Mouse (Mus musculus) limb, embryonic 14.5 days (tissue): ENCODE data around the gene Ubfd1. TPM values are rescaled to one million over a fixed set of nuclear protein-coding genes. Genes with fewer than 3 reads are reported as not detected.

ENCODE experiments used
- ATAC-seq: fragments of 200-750 bp; cut with Nextera tagmentation; 2 replicates; pipeline ENCODE4 v1.8.0; 2017; ENCODE audit warnings: low read depth, moderate number of reproducible peaks, moderate TSS enrichment; ENCODE audit not compliant: low FRiP score
- DNase-seq: peaks from one replicate; pipeline ENCODE4 v3.0.0-alpha.2; 2015; ENCODE audit warnings: low spot score
- H3K27ac ChIP-seq: fragments of 300-500 bp; sonication (generic); replicated peaks from 2 replicates; pipeline ENCODE4 v1.5.1; 2014; ENCODE audit warnings: low read depth, mild to moderate bottlenecking, low read length, moderate library complexity, mixed read lengths
- H3K27me3 ChIP-seq: fragments of 300-500 bp; sonication (generic); 2 replicates; pipeline ENCODE4 v1.6.1; 2014; ENCODE audit warnings: low read length, mixed read lengths; ENCODE audit not compliant: control insufficient read depth, insufficient read depth
- H3K36me3 ChIP-seq: fragments of 300-500 bp; sonication (generic); 2 replicates; pipeline ENCODE4 v1.6.1; 2014; ENCODE audit warnings: mild to moderate bottlenecking, low read length, moderate library complexity, mixed read lengths; ENCODE audit not compliant: control insufficient read depth, insufficient read depth
- H3K4me1 ChIP-seq: fragments of 300-500 bp; sonication (generic); 2 replicates; pipeline ENCODE4 v1.6.1; 2014; ENCODE audit warnings: antibody characterized with exemption, low read length, mixed read lengths; ENCODE audit not compliant: control insufficient read depth, insufficient read depth
- H3K4me2 ChIP-seq: fragments of 300-500 bp; sonication (generic); replicated peaks from 2 replicates; pipeline ENCODE4 v1.6.1; 2014; ENCODE audit warnings: low read depth, mild to moderate bottlenecking, low read length, moderate library complexity; ENCODE audit not compliant: severe bottlenecking
- H3K4me3 ChIP-seq: fragments of 300-500 bp; sonication (generic); replicated peaks from 2 replicates; pipeline ENCODE4 v1.5.1; 2014; ENCODE audit warnings: low read length
- H3K9ac ChIP-seq: fragments of 300-500 bp; sonication (generic); 2 replicates; pipeline ENCODE4 v1.6.1; 2014; ENCODE audit warnings: mild to moderate bottlenecking, low read depth, low read length, moderate library complexity; ENCODE audit not compliant: severe bottlenecking
- H3K9me3 ChIP-seq: fragments of 300-500 bp; sonication (generic); 2 replicates; pipeline ENCODE4 v1.6.1; 2016; ENCODE audit warnings: low read length; ENCODE audit not compliant: control insufficient read depth
- POLR2A ChIP-seq: fragments of 200-500 bp; IDR thresholded peaks from 2 replicates; pipeline ENCODE4 v1.8.0; 2012; ENCODE audit warnings: inconsistent platforms, mild to moderate bottlenecking, moderate library complexity, borderline replicate concordance; ENCODE audit not compliant: insufficient read depth, insufficient read length; ENCODE audit errors: extremely low read depth
- WGBS: fragments of 180-500 bp; shearing (Covaris S2); extraction: QIAGEN DNeasy Blood & Tissue Kit; methylation state at CpG from one replicate; pipeline ENCODE4 v1.1.7; 2014; 5-methylcytosine and 5-hydroxymethylcytosine counted together
- polyA plus RNA-seq, 2 experiments: library from polyadenylated mRNA; depleted of rRNA in 1 of 2; stranded (reverse) in 1 of 2; unstranded in 1 of 2; fragments of >200 nt; fragmentation: Nextera tagmentation in 1 of 2; extraction: Ambion mirVana in 1 of 2; gene quantifications; 2 replicates each; pipeline versions ENCODE4 v1.2.1 to v1.2.3; 2012 to 2014

The Ubfd1 gene
- polyA plus RNA-seq, 2 experiments = 75.7 to 96.4 TPM

- H3K9ac ChIP-seq = peak within 1 kb of the TSS; percentile 85
- H3K36me3 ChIP-seq = peaks cover 18% of the 10 kb centered on the region
- ATAC-seq = peak; percentile 99
- DNase-seq = peak; percentile 93
- no peaks in the 10 kb centered on the region for H3K27me3 ChIP-seq
- 0 out of 2 replicates have a peak, but pooled peaks have one; percentile 13 for TF ChIP-seq POLR2A
- 1% methylated on average over 34 of the region's 43 CpGs for WGBS
- peaks cover 8% of the 10 kb centered on the region for H3K4me1 ChIP-seq
- no peaks in the 10 kb centered on the region for H3K9me3 ChIP-seq
- H3K4me3 ChIP-seq = peak within 1 kb of the TSS; percentile 66
- no peak within 1 kb of the TSS for H3K27ac ChIP-seq
- H3K4me2 ChIP-seq = peak within 1 kb of the TSS; percentile 79
Measured at GRCm38 (mm10) chr7:122101747-122102244, 34.8 kb downstream of the Ubfd1 start, which contains the start of gene Ndufab1. Ndufab1 (minus strand) TSS chr7:122101886.

GRCm38 (mm10) chr7:122108206-122108605 lies 41.2 kb downstream of the Ubfd1 start:
- H3K27ac ChIP-seq = no peak overlapping the region
- peaks cover 16% of the 10 kb centered on the region for H3K36me3 ChIP-seq
- H3K4me3 ChIP-seq = no peak overlapping the region
- H3K4me2 ChIP-seq = no peak overlapping the region
- no peaks in the 10 kb centered on the region for H3K9me3 ChIP-seq
- ATAC-seq (no peak), DNase-seq (no peak)
- WGBS = 92% methylated on average over 6 of the region's 6 CpGs
- H3K4me1 ChIP-seq = no peaks in the 10 kb centered on the region
- H3K27me3 ChIP-seq = no peaks in the 10 kb centered on the region
- H3K9ac ChIP-seq = no peak overlapping the region
- TF ChIP-seq POLR2A = no peak

GRCm38 (mm10) chr7:122123518-122123917 lies 56.5 kb downstream of the Ubfd1 start:
- WGBS = 80% methylated on average over 4 of the region's 4 CpGs
- TF ChIP-seq POLR2A = no peak
- H3K9me3 ChIP-seq = no peaks in the 10 kb centered on the region
- ATAC-seq = no peak
- no peaks in the 10 kb centered on the region for H3K27me3 ChIP-seq
- DNase-seq = no peak
- no peak overlapping the region for H3K4me3 ChIP-seq
- H3K9ac ChIP-seq = no peak overlapping the region
- no peaks in the 10 kb centered on the region for H3K4me1 ChIP-seq
- no peak overlapping the region for H3K27ac ChIP-seq
- peaks cover 49% of the 10 kb centered on the region for H3K36me3 ChIP-seq
- no peak overlapping the region for H3K4me2 ChIP-seq

- Histone ChIP-seq H3K27me3 (no peaks in the 10 kb centered on the region), H3K36me3 (peaks cover 35% of the 10 kb centered on the region), H3K4me2 (no peak overlapping the region), H3K4me1 (no peaks in the 10 kb centered on the region), H3K9me3 (no peaks in the 10 kb centered on the region), H3K27ac (no peak overlapping the region), H3K4me3 (no peak overlapping the region), H3K9ac (no peak overlapping the region)
- 78% methylated on average over 8 of the region's 8 CpGs for WGBS
- TF ChIP-seq POLR2A = no peak
- DNase-seq = no peak
- ATAC-seq = no peak
Measured at GRCm38 (mm10) chr7:122125636-122126035, 58.7 kb downstream of the Ubfd1 start.

GRCm38 (mm10) chr7:122126946-122127345 lies 60.0 kb downstream of the Ubfd1 start:
- WGBS = 94% methylated on average over 11 of the region's 11 CpGs
- no peak for ATAC-seq
- no peak for TF ChIP-seq POLR2A

More at GRCm38 (mm10) chr7:122126946-122127345, 60.0 kb downstream of the Ubfd1 start:
- H3K4me3 ChIP-seq = no peak overlapping the region
- H3K9me3 ChIP-seq = no peaks in the 10 kb centered on the region
- no peaks in the 10 kb centered on the region for H3K4me1 ChIP-seq
- H3K36me3 ChIP-seq = peaks cover 30% of the 10 kb centered on the region
- no peaks in the 10 kb centered on the region for H3K27me3 ChIP-seq
- H3K4me2 ChIP-seq = no peak overlapping the region
- no peak overlapping the region for H3K27ac ChIP-seq
- H3K9ac ChIP-seq = no peak overlapping the region
- no peak for DNase-seq

Other genes with a start within 250 kb of the Ubfd1 start
- 0.51 and 0.57 TPM in 2 replicates for gene Scnn1b, start 202.1 kb upstream of the Ubfd1 start, polyA plus RNA-seq (2012; rRNA removed)
- gene Scnn1b, start 202.1 kb upstream of the Ubfd1 start, polyA plus RNA-seq (2014; fragmentation: Nextera tagmentation; extraction: Ambion mirVana) = 0.41 and 0.63 TPM in 2 replicates
- gene Cog7, start 85.5 kb upstream of the Ubfd1 start, polyA plus RNA-seq (2012; rRNA removed) = 18.9 and 21.7 TPM in 2 replicates
- gene Cog7, start 85.5 kb upstream of the Ubfd1 start, polyA plus RNA-seq (2014; fragmentation: Nextera tagmentation; extraction: Ambion mirVana) = 15.2 and 17.0 TPM in 2 replicates
- gene Gga2, start 46.0 kb upstream of the Ubfd1 start, polyA plus RNA-seq (2012; rRNA removed) = 122 and 184 TPM in 2 replicates
- gene Gga2, start 46.0 kb upstream of the Ubfd1 start, polyA plus RNA-seq (2014; fragmentation: Nextera tagmentation; extraction: Ambion mirVana) = 85.2 and 88.8 TPM in 2 replicates
- gene Ears2, start 88 bp downstream of the Ubfd1 start, polyA plus RNA-seq (2012; rRNA removed) = 12.7 and 14.6 TPM in 2 replicates
- gene Ears2, start 88 bp downstream of the Ubfd1 start, polyA plus RNA-seq (2014; fragmentation: Nextera tagmentation; extraction: Ambion mirVana) = 16.4 and 16.8 TPM in 2 replicates
- 127 and 148 TPM in 2 replicates for gene Ndufab1, start 34.7 kb downstream of the Ubfd1 start, polyA plus RNA-seq (2012; rRNA removed)
- 554 and 558 TPM in 2 replicates for gene Ndufab1, start 34.7 kb downstream of the Ubfd1 start, polyA plus RNA-seq (2014; fragmentation: Nextera tagmentation; extraction: Ambion mirVana)
- 9.1 and 10.5 TPM in 2 replicates for gene Palb2, start 65.8 kb downstream of the Ubfd1 start, polyA plus RNA-seq (2012; rRNA removed)
- 12.0 and 12.6 TPM in 2 replicates for gene Palb2, start 65.8 kb downstream of the Ubfd1 start, polyA plus RNA-seq (2014; fragmentation: Nextera tagmentation; extraction: Ambion mirVana)
- 109 and 126 TPM in 2 replicates for gene Dctn5, start 65.9 kb downstream of the Ubfd1 start, polyA plus RNA-seq (2012; rRNA removed)
- 117 and 120 TPM in 2 replicates for gene Dctn5, start 65.9 kb downstream of the Ubfd1 start, polyA plus RNA-seq (2014; fragmentation: Nextera tagmentation; extraction: Ambion mirVana)
- 80.0 and 86.3 TPM in 2 replicates for gene Plk1, start 92.3 kb downstream of the Ubfd1 start, polyA plus RNA-seq (2012; rRNA removed)
- gene Plk1, start 92.3 kb downstream of the Ubfd1 start, polyA plus RNA-seq (2014; fragmentation: Nextera tagmentation; extraction: Ambion mirVana) = 78.4 and 84.6 TPM in 2 replicates
- 0.05 TPM in 1 of 2 replicates, not detected in the other for gene Ern2, start 119.0 kb downstream of the Ubfd1 start, polyA plus RNA-seq (2012; rRNA removed)
- not detected in 2 replicates for gene Ern2, start 119.0 kb downstream of the Ubfd1 start, polyA plus RNA-seq (2014; fragmentation: Nextera tagmentation; extraction: Ambion mirVana)
- gene Chp2, start 152.3 kb downstream of the Ubfd1 start, polyA plus RNA-seq (2012; rRNA removed) = 0.15 and 0.18 TPM in 2 replicates
- 0.18 and 0.45 TPM in 2 replicates for gene Chp2, start 152.3 kb downstream of the Ubfd1 start, polyA plus RNA-seq (2014; fragmentation: Nextera tagmentation; extraction: Ambion mirVana)
- 6.2 and 6.3 TPM in 2 replicates for gene Prkcb, start 221.6 kb downstream of the Ubfd1 start, polyA plus RNA-seq (2012; rRNA removed)
- 9.0 and 10.3 TPM in 2 replicates for gene Prkcb, start 221.6 kb downstream of the Ubfd1 start, polyA plus RNA-seq (2014; fragmentation: Nextera tagmentation; extraction: Ambion mirVana)